Mouse (Mus musculus) CH12.LX (cell line): ENCODE measurements at regions not wholly inside any gene's neighbourhood (a gene's known extent, or its start where the extent isn't known, plus 50 kb on each side); places are given as distances from the start of the nearest gene placed in this dataset.

Experiments
- CTCF ChIP-seq, 2 experiments: IDR thresholded peaks in 1 of 2; conservative IDR thresholded peaks in 1 of 2; 2 replicates each; pipeline ENCODE4 v1.5.1; 2011 to 2012; ENCODE audit warnings: low read depth in 2 of 2, low read length in 2 of 2, improper control_type of control experiment in 1 of 2, inconsistent platforms in 1 of 2, mild to moderate bottlenecking in 1 of 2, moderate library complexity in 1 of 2
- ELF1 ChIP-seq: IDR thresholded peaks from 2 replicates; pipeline ENCODE4 v1.6.1; 2014; ENCODE audit warnings: low read depth, mild to moderate bottlenecking, inconsistent platforms, low read length, improper control_type of control experiment
- KAT2A ChIP-seq: IDR thresholded peaks from 2 replicates; pipeline ENCODE4 v1.6.1; 2012; ENCODE audit warnings: low read length, improper control_type of control experiment, inconsistent platforms; ENCODE audit not compliant: insufficient replicate concordance
- MAFK ChIP-seq: IDR thresholded peaks from 2 replicates; pipeline ENCODE4 v1.6.1; 2011; ENCODE audit warnings: low read length, improper control_type of control experiment; ENCODE audit not compliant: insufficient replicate concordance
- MAX ChIP-seq: IDR thresholded peaks from 2 replicates; pipeline ENCODE4 v1.6.1; 2011; ENCODE audit warnings: low read length, improper control_type of control experiment
- MAZ ChIP-seq: IDR thresholded peaks from 2 replicates; pipeline ENCODE4 v1.6.1; 2012; ENCODE audit warnings: low read depth, mild to moderate bottlenecking, inconsistent platforms, low read length, improper control_type of control experiment, moderate library complexity
- POLR2A ChIP-seq: IDR thresholded peaks from 2 replicates; pipeline ENCODE4 v1.6.1; 2011; ENCODE audit warnings: low read depth, mild to moderate bottlenecking, improper control_type of control experiment, low read length
- TBP ChIP-seq: conservative IDR thresholded peaks from 2 replicates; pipeline ENCODE4 v1.6.1; 2011; ENCODE audit warnings: low read depth, low read length, improper control_type of control experiment

DNA sequence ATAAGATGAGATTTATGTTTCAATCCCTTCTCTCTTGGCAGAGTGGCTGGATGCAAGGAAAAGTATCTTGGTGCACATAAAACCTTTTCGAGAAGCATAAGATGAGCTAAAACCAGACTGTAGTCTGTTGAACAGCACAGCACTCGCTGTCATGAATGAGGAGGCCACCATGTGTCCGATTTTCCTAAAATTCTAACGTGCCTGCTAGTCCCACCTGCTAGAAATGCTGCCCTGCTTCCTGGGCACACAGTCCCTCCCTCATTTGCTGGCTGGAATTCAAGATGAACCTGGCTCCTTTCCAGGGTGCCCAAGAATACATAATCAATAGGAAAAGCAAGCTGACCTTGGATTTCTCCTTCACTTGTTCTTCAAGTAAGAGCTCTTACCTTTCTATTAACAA is 501.4 kb upstream of the Map3k7 start:
- no peak for TF ChIP-seq MAFK
- TF ChIP-seq ELF1: no peak
- TF ChIP-seq MAZ: no peak
- no peak for TF ChIP-seq CTCF (conservative IDR thresholded peaks at IDR 0.05 in 1 of 2, IDR thresholded peaks at IDR 0.05 in 1 of 2; ENCODE audit: low read depth in 2 of 2, low read length in 2 of 2)
- TF ChIP-seq TBP: no peak
- no peak for TF ChIP-seq POLR2A
- no peak for TF ChIP-seq KAT2A
- no peak for TF ChIP-seq MAX
